Mouse (Mus musculus) ZHBTc4 (cell line): Measurements from ENCODE around the gene Prkaa1.

Experiments
- DNase-seq: peaks from one replicate; pipeline ENCODE4 v3.0.0-alpha.2; 2011; ENCODE audit warnings: low read depth, low spot score

Gene Prkaa1

GRCm38 (mm10) chr15:5165121-5165773, 21.6 kb downstream of the Prkaa1 start:
- DNase-seq = no peak

- DNase-seq = no peak
These were observed 29.7 kb downstream of the Prkaa1 start for GRCm38 (mm10) chr15:5173217-5173820.

GRCm38 (mm10) chr15:5184668-5185330, 41.1 kb downstream of the Prkaa1 start:
- peak; percentile 54 for DNase-seq

- DNase-seq = peak; percentile 79
These were observed 42.0 kb downstream of the Prkaa1 start, which contains the start of gene Ttc33 for GRCm38 (mm10) chr15:5185366-5186292. TSS of gene Ttc33 (plus strand) at chr15:5185525.

- no peak for DNase-seq
These were observed 42.6 kb downstream of the Prkaa1 start for GRCm38 (mm10) chr15:5186293-5186675.

GRCm38 (mm10) chr15:5187116-5187515, 43.5 kb downstream of the Prkaa1 start:
- no peak for DNase-seq

GRCm38 (mm10) chr15:5188029-5188428, 44.4 kb downstream of the Prkaa1 start:
- no peak for DNase-seq

GRCm38 (mm10) chr15:5189504-5190093, 45.9 kb downstream of the Prkaa1 start:
- DNase-seq = peak; percentile 17

GRCm38 (mm10) chr15:5193833-5194232, 50.2 kb downstream of the Prkaa1 start:
- peak; percentile 35 for DNase-seq

GRCm38 (mm10) chr15:5194446-5194845, 50.8 kb downstream of the Prkaa1 start:
- DNase-seq = no peak

GRCm38 (mm10) chr15:5194931-5195330, 51.3 kb downstream of the Prkaa1 start:
- no peak for DNase-seq

GRCm38 (mm10) chr15:5195987-5196514, 52.4 kb downstream of the Prkaa1 start:
- no peak for DNase-seq

GRCm38 (mm10) chr15:5196691-5197090, 53.0 kb downstream of the Prkaa1 start:
- DNase-seq = no peak

- DNase-seq = no peak
These were observed 61.6 kb downstream of the Prkaa1 start for GRCm38 (mm10) chr15:5205222-5205621.

GRCm38 (mm10) chr15:5209116-5209515, 65.5 kb downstream of the Prkaa1 start:
- DNase-seq = no peak

- DNase-seq = no peak
These were observed 76.8 kb downstream of the Prkaa1 start for GRCm38 (mm10) chr15:5220491-5220890.

GRCm38 (mm10) chr15:5230746-5231145, 87.1 kb downstream of the Prkaa1 start:
- peak; percentile 34 for DNase-seq
